Mouse (Mus musculus): ENCODE measurements around the gene Adam33. TPM values are rescaled to one million over a fixed set of nuclear protein-coding genes. Genes with fewer than 3 reads are reported as not detected.

The Adam33 gene
- total RNA-seq, 2 experiments from 2014 or later = 1.3 to 1.9 TPM

- DNase-seq = peak; percentile 30 to 52
These were observed 34.3 kb downstream of the Adam33 start for GRCm38 (mm10) chr2:131029065-131029935.

- DNase-seq = no peak
These were observed 36.7 kb downstream of the Adam33 start for GRCm38 (mm10) chr2:131026941-131027340.

GRCm38 (mm10) chr2:131025230-131025629, 38.4 kb downstream of the Adam33 start:
- DNase-seq = no peak

GRCm38 (mm10) chr2:131010566-131010965, 53.0 kb downstream of the Adam33 start:
- no peak for DNase-seq

GRCm38 (mm10) chr2:131009123-131009522, 54.5 kb downstream of the Adam33 start:
- no peak for DNase-seq

Small RNA genes within 50 kb of the gene (microRNA-seq; reads per million reads assigned to microRNA genes)
- 0 to 0.27 reads per million in 2 experiments for gene Mir6973b

Other genes starting within 250 kb of the Adam33 start
- gene 4930402H24Rik, start 157.4 kb downstream of the Adam33 start, total RNA-seq (2021) = 10 to 100 TPM; 47.4 to 50.7 TPM
- 10 to 100 TPM; 22.3 to 24.5 TPM for gene Atrn, start 157.3 kb downstream of the Adam33 start, total RNA-seq (2021)
- 10 to 100 TPM in 1 of 2 experiments, 1 to 10 TPM in 1; 6.2 to 10.2 TPM for gene Gfra4, start 20.7 kb downstream of the Adam33 start, total RNA-seq (2021)
- 1 to 10 TPM; 1.9 to 6.5 TPM for gene Siglec1, start 23.0 kb upstream of the Adam33 start, total RNA-seq (2021)
- 10 to 100 TPM; 30.6 to 30.7 TPM for gene Hspa12b, start 63.5 kb upstream of the Adam33 start, total RNA-seq (2021)
- gene Gm11037, start 69.7 kb upstream of the Adam33 start, total RNA-seq (2021) = not detected
- 10 to 100 TPM in 1 of 2 experiments, 1 to 10 TPM in 1; 9.7 to 17.7 TPM for gene 1700037H04Rik, start 96.3 kb upstream of the Adam33 start, total RNA-seq (2021)
- gene Cenpb, start 116.3 kb upstream of the Adam33 start, total RNA-seq (2021) = 10 to 100 TPM; 76.7 to 79.6 TPM
- 1 to 10 TPM; 2.9 to 5.9 TPM for gene Cdc25b, start 123.1 kb upstream of the Adam33 start, total RNA-seq (2021)
- 1 to 10 TPM; 4.7 to 5.5 TPM for gene Spef1, start 123.5 kb upstream of the Adam33 start, total RNA-seq (2021)
- 10 to 100 TPM; 36.7 to 41.7 TPM for gene Ap5s1, start 143.3 kb upstream of the Adam33 start, total RNA-seq (2021)
- 10 to 100 TPM; 64.0 to 78.2 TPM for gene Mavs, start 170.2 kb upstream of the Adam33 start, total RNA-seq (2021)
- gene Pank2, start 198.7 kb upstream of the Adam33 start, total RNA-seq (2021) = 10 to 100 TPM; 21.4 to 23.1 TPM

Data from heart, adult 18-20 months (tissue).